16 mouse cellular contexts compared by ENCODE assay signal in the genomic region with DNA sequence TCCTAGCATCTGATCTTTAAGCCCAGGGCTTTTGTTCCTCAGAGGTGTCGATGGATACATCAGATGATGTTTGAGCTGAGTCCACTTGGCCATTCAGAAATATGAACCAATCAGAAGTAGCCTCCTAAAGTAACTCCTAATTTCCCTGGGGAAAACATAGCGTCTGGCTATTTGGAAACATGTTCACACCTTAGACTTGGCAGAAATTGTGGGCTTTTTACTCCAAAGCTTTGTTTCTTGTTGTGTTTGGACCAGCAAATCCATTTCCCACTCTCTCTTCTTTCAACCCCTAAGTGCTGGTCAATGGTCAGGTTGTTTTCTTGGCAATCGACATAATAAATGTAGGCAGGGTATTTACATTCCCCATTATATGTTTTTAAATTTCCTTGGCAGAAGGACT.
DNase-seq lines count a peak whose midpoint lies in the region; ATAC-seq lines count a peak whose summit lies in the region.
"Had no signal": no experiment of that assay in that cellular context is flagged by ENCODE, and none has a peak within 500 bp of the region (broad histone marks: within the 10 kb centered on the region; RNA-seq: fewer than 3 reads in every experiment).

No protein-coding gene starts in this region.

- H3K9me3 ChIP-seq in forebrain, embryonic 16.5 days (ENCODE audit: control insufficient read depth, low read length): no peaks in the 10 kb centered on the region
- H3K9me3 ChIP-seq in forebrain, embryonic 15.5 days: no peaks in the 10 kb centered on the region
- no peaks in the 10 kb centered on the region for H3K9me3 ChIP-seq in limb, embryonic 13.5 days
- H3K9me3 ChIP-seq in limb, embryonic 10.5 days (replicated peaks): no peaks in the 10 kb centered on the region
- H3K9me3 ChIP-seq: embryonic facial prominence, embryonic 10.5 days; embryonic facial prominence, embryonic 12.5 days; forebrain, embryonic 12.5 days had no signal

- no peak overlapping the region for H3K4me2 ChIP-seq in forebrain, embryonic 16.5 days (ENCODE audit: low read length)
- no peak overlapping the region for H3K4me2 ChIP-seq in forebrain, embryonic 15.5 days (replicated peaks)
- no peak overlapping the region for H3K4me2 ChIP-seq in limb, embryonic 13.5 days (replicated peaks)
- H3K4me2 ChIP-seq: embryonic facial prominence, embryonic 12.5 days; forebrain, embryonic 12.5 days had no signal

- peaks cover 5% of the 10 kb centered on the region for H3K4me1 ChIP-seq in forebrain, embryonic 16.5 days (replicated peaks; ENCODE audit: control insufficient read depth, insufficient read depth, low read length)
- peaks cover 14% of the 10 kb centered on the region for H3K4me1 ChIP-seq in forebrain, embryonic 15.5 days
- peaks cover 3% of the 10 kb centered on the region; the same call in 1 of the 2 replicates for H3K4me1 ChIP-seq in limb, embryonic 13.5 days
- peaks cover 15% of the 10 kb centered on the region for H3K4me1 ChIP-seq in limb, embryonic 10.5 days

- no peak overlapping the region for H3K4me3 ChIP-seq in forebrain, embryonic 16.5 days (replicated peaks; ENCODE audit: low read length)
- no peak overlapping the region for H3K4me3 ChIP-seq in forebrain, embryonic 15.5 days
- H3K4me3 ChIP-seq in limb, embryonic 13.5 days: no peak overlapping the region
- no peak overlapping the region for H3K4me3 ChIP-seq in limb, embryonic 10.5 days
- H3K4me3 ChIP-seq: embryonic facial prominence, embryonic 10.5 days; embryonic facial prominence, embryonic 12.5 days; forebrain, embryonic 12.5 days had no signal

- no peak for DNase-seq in limb, embryonic 10.5 days (ENCODE audit: low spot score)
- no peak for DNase-seq in thymus, postnatal 14 days
- DNase-seq: adrenal gland, adult 2 months; adrenal gland, postnatal 10 days; adrenal gland, postnatal 25 days; cerebellum, adult 11-12 months; cerebellum, adult 2 months; cerebellum, adult 9-10 months; cerebellum, postnatal 10 days; cerebellum, postnatal 25 days had no signal

- no peaks in the 10 kb centered on the region for H3K36me3 ChIP-seq in forebrain, embryonic 16.5 days (ENCODE audit: control insufficient read depth, insufficient read depth)
- H3K36me3 ChIP-seq in forebrain, embryonic 15.5 days: no peaks in the 10 kb centered on the region
- H3K36me3 ChIP-seq in limb, embryonic 13.5 days: no peaks in the 10 kb centered on the region
- no peaks in the 10 kb centered on the region for H3K36me3 ChIP-seq in limb, embryonic 10.5 days
- H3K36me3 ChIP-seq: embryonic facial prominence, embryonic 10.5 days; embryonic facial prominence, embryonic 12.5 days; forebrain, embryonic 12.5 days had no signal

- no peaks in the 10 kb centered on the region; the same call in 1 of the 2 replicates for H3K27me3 ChIP-seq in forebrain, embryonic 16.5 days (replicated peaks; ENCODE audit: control insufficient read depth, insufficient read depth, low read length)
- H3K27me3 ChIP-seq in forebrain, embryonic 15.5 days: peaks cover 7% of the 10 kb centered on the region; the same call in 1 of the 2 replicates
- H3K27me3 ChIP-seq in limb, embryonic 13.5 days: no peaks in the 10 kb centered on the region
- no peaks in the 10 kb centered on the region for H3K27me3 ChIP-seq in limb, embryonic 10.5 days (ENCODE audit: low read depth, poor library complexity, severe bottlenecking)
- H3K27me3 ChIP-seq: embryonic facial prominence, embryonic 12.5 days; forebrain, embryonic 12.5 days had no signal

- no peak overlapping the region for H3K9ac ChIP-seq in forebrain, embryonic 16.5 days (replicated peaks; ENCODE audit: low read depth, low read length)
- no peak overlapping the region for H3K9ac ChIP-seq in forebrain, embryonic 15.5 days (replicated peaks)
- H3K9ac ChIP-seq in limb, embryonic 13.5 days: no peak overlapping the region
- H3K9ac ChIP-seq: embryonic facial prominence, embryonic 12.5 days; forebrain, embryonic 12.5 days had no signal

- no peak overlapping the region for H3K27ac ChIP-seq in forebrain, embryonic 16.5 days (ENCODE audit: low read length)
- no peak overlapping the region for H3K27ac ChIP-seq in forebrain, embryonic 15.5 days (replicated peaks)
- no peak overlapping the region for H3K27ac ChIP-seq in limb, embryonic 13.5 days
- H3K27ac ChIP-seq in limb, embryonic 10.5 days: no peak overlapping the region
- H3K27ac ChIP-seq: embryonic facial prominence, embryonic 10.5 days; embryonic facial prominence, embryonic 12.5 days; forebrain, embryonic 12.5 days had no signal

- WGBS in forebrain, embryonic 16.5 days: 34% methylated on average over 3 of the region's 3 CpGs
- 51% methylated on average over 3 of the region's 3 CpGs for WGBS in forebrain, embryonic 15.5 days
- WGBS in limb, embryonic 13.5 days: 53% methylated on average over 3 of the region's 3 CpGs
- 81% methylated on average over 3 of the region's 3 CpGs for WGBS in limb, embryonic 10.5 days

- 0 out of 2 replicates have a peak, but pooled peaks have one; percentile 18 for ATAC-seq in forebrain, embryonic 16.5 days
- ATAC-seq in forebrain, embryonic 15.5 days (replicated peaks): no peak
- peak; percentile 36; the same call in 1 of the 2 replicates for ATAC-seq in limb, embryonic 13.5 days (ENCODE audit: low FRiP score, low read depth)
